Mouse (Mus musculus) ES-E14 (cell line): Measurements from ENCODE around the gene Dmbt1.

Source experiments
- CHD2 ChIP-seq: IDR thresholded peaks from 2 replicates; pipeline ENCODE4 v1.6.1; 2014; ENCODE audit warnings: mild to moderate bottlenecking, low read depth, low read length, inconsistent platforms
- HCFC1 ChIP-seq: IDR thresholded peaks from 2 replicates; pipeline ENCODE4 v1.6.1; 2012; ENCODE audit warnings: low read length, inconsistent platforms, borderline replicate concordance; ENCODE audit not compliant: insufficient read depth
- MAFK ChIP-seq: IDR thresholded peaks from 2 replicates; pipeline ENCODE4 v1.6.1; 2014; ENCODE audit warnings: mild to moderate bottlenecking, low read depth, low read length, inconsistent platforms; ENCODE audit not compliant: insufficient read depth
- ZC3H11A ChIP-seq: IDR thresholded peaks from 2 replicates; pipeline ENCODE4 v1.6.1; 2012; ENCODE audit warnings: low read depth, mild to moderate bottlenecking, inconsistent platforms, low read length, borderline replicate concordance
- ZNF384 ChIP-seq: IDR thresholded peaks from 2 replicates; pipeline ENCODE4 v1.6.1; 2012; ENCODE audit warnings: low read depth, low read length, inconsistent platforms

DNA sequence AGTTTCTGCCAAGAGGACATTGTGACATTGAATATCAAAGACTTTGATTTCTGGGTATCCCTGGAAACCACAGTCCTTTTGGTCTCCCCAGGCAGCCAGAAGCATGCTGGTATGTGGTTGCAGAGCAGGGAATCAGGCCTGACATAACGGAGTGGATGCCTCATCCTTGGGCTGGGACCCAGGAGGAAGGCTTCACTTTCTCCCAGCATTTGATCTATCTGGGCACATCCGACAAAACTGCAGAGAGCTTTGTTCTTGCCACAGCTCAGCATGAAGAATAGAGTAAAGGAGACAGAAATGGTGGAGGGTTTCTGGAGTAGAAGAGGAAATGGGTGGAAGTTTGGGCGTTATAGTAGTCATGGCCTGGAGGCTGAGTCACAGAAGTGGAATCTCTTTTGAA is 101.3 kb downstream of the Dmbt1 start:
- TF ChIP-seq ZNF384 (no peak), CHD2 (no peak), ZC3H11A (no peak), MAFK (no peak), HCFC1 (no peak)
